Mouse (Mus musculus): ENCODE measurements around the gene Wdr75. TPM values are rescaled to one million over a fixed set of nuclear protein-coding genes. Genes with fewer than 3 reads are reported as not detected.

Gene Wdr75
- polyA plus RNA-seq, 1 experiment from 2014 or later: 75.9 TPM

GRCm38 (mm10) chr1:45860349-45860748, 65.4 kb downstream of the Wdr75 start:
- Histone ChIP-seq H3K27me3 (replicated peaks; ENCODE audit: control insufficient read depth, insufficient read depth, low read length) (no peaks in the 10 kb centered on the region), H3K9ac (ENCODE audit: low read depth, low read length) (no peak overlapping the region), H3K36me3 (ENCODE audit: control insufficient read depth, insufficient read depth, low read length) (no peaks in the 10 kb centered on the region), H3K4me2 (ENCODE audit: low read depth, low read length) (0 out of 2 replicates have a peak overlapping the region, but pooled peaks have one; percentile 2), H3K4me3 (ENCODE audit: low read depth, low read length) (no peak overlapping the region), H3K4me1 (ENCODE audit: control insufficient read depth, insufficient read depth, low read length) (peaks cover 23% of the 10 kb centered on the region), H3K9me3 (ENCODE audit: control insufficient read depth, low read length) (no peaks in the 10 kb centered on the region), H3K27ac (replicated peaks; ENCODE audit: low read depth, low read length) (peak overlapping the region; percentile 41; the same call in 1 of the 2 replicates)
- ATAC-seq (ENCODE audit: low read depth): no peak; the same call in 1 of the 2 replicates
- WGBS: 28% methylated on average over 5 of the region's 5 CpGs
- DNase-seq (ENCODE audit: low spot score): peak; percentile 59

GRCm38 (mm10) chr1:45861162-45861561, 66.2 kb downstream of the Wdr75 start:
- no peak overlapping the region for H3K9ac ChIP-seq (ENCODE audit: low read depth, low read length)
- ATAC-seq (ENCODE audit: low read depth) (no peak), DNase-seq (ENCODE audit: low spot score) (peak; percentile 15)
- H3K4me2 ChIP-seq (ENCODE audit: low read depth, low read length): no peak overlapping the region
- H3K4me3 ChIP-seq (ENCODE audit: low read depth, low read length): no peak overlapping the region
- H3K4me1 ChIP-seq (ENCODE audit: control insufficient read depth, insufficient read depth, low read length): peaks cover 30% of the 10 kb centered on the region
- H3K27me3 ChIP-seq (replicated peaks; ENCODE audit: control insufficient read depth, insufficient read depth, low read length): no peaks in the 10 kb centered on the region
- no peaks in the 10 kb centered on the region for H3K36me3 ChIP-seq (ENCODE audit: control insufficient read depth, insufficient read depth, low read length)
- no peaks in the 10 kb centered on the region for H3K9me3 ChIP-seq (ENCODE audit: control insufficient read depth, low read length)
- H3K27ac ChIP-seq (replicated peaks; ENCODE audit: low read depth, low read length): no peak overlapping the region

DNA sequence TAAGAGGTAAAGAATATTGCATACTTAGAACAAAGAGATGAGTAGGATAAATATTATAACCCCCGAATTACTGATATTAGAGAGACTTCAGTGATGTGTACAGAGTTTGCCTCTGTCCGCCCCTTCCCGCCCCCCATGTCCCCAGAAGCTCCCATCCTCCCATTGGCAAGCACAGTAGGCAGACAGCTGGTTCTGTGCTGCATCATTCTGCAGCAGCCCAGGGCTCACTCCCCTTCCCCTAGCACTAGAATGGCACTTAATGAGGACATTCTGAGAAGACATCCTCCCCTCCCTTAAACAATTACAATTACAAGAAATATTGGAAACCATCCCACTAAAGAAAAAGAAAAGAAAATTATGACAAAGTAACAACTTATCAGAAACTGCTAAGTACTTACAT, 68.7 kb downstream of the Wdr75 start:
- Histone ChIP-seq H3K27ac (replicated peaks; ENCODE audit: low read depth, low read length) (no peak overlapping the region), H3K4me2 (ENCODE audit: low read depth, low read length) (no peak overlapping the region), H3K9ac (ENCODE audit: low read depth, low read length) (no peak overlapping the region), H3K27me3 (replicated peaks; ENCODE audit: control insufficient read depth, insufficient read depth, low read length) (no peaks in the 10 kb centered on the region), H3K9me3 (ENCODE audit: control insufficient read depth, low read length) (no peaks in the 10 kb centered on the region), H3K4me3 (ENCODE audit: low read depth, low read length) (no peak overlapping the region), H3K4me1 (ENCODE audit: control insufficient read depth, insufficient read depth, low read length) (peaks cover 35% of the 10 kb centered on the region), H3K36me3 (ENCODE audit: control insufficient read depth, insufficient read depth, low read length) (no peaks in the 10 kb centered on the region)
- WGBS: 85% methylated on average over 3 of the region's 3 CpGs
- no peak for ATAC-seq (ENCODE audit: low read depth)
- no peak for DNase-seq (ENCODE audit: low spot score)

- H3K9me3 ChIP-seq (ENCODE audit: control insufficient read depth, low read length): no peaks in the 10 kb centered on the region
- no peak overlapping the region; the same call in 1 of the 2 replicates for H3K4me2 ChIP-seq (ENCODE audit: low read depth, low read length)
- peak; percentile 35; the same call in 1 of the 2 replicates for ATAC-seq (ENCODE audit: low read depth)
- no peaks in the 10 kb centered on the region for H3K36me3 ChIP-seq (ENCODE audit: control insufficient read depth, insufficient read depth, low read length)
- H3K27ac ChIP-seq (replicated peaks; ENCODE audit: low read depth, low read length): peak overlapping the region; percentile 57; the same call in 1 of the 2 replicates
- H3K27me3 ChIP-seq (replicated peaks; ENCODE audit: control insufficient read depth, insufficient read depth, low read length): no peaks in the 10 kb centered on the region
- DNase-seq (ENCODE audit: low spot score): peak; percentile 67
- no peak overlapping the region for H3K9ac ChIP-seq (ENCODE audit: low read depth, low read length)
- H3K4me3 ChIP-seq (ENCODE audit: low read depth, low read length): no peak overlapping the region
- WGBS: 15% methylated on average over 4 of the region's 4 CpGs
- H3K4me1 ChIP-seq (ENCODE audit: control insufficient read depth, insufficient read depth, low read length): peaks cover 38% of the 10 kb centered on the region
These were observed 69.6 kb downstream of the Wdr75 start for GRCm38 (mm10) chr1:45864564-45865014.

GRCm38 (mm10) chr1:45865316-45865715, 70.3 kb downstream of the Wdr75 start:
- no peak for DNase-seq (ENCODE audit: low spot score)
- Histone ChIP-seq H3K9me3 (ENCODE audit: control insufficient read depth, low read length) (no peaks in the 10 kb centered on the region), H3K4me3 (ENCODE audit: low read depth, low read length) (no peak overlapping the region), H3K27me3 (replicated peaks; ENCODE audit: control insufficient read depth, insufficient read depth, low read length) (no peaks in the 10 kb centered on the region), H3K4me2 (ENCODE audit: low read depth, low read length) (no peak overlapping the region), H3K4me1 (ENCODE audit: control insufficient read depth, insufficient read depth, low read length) (peaks cover 32% of the 10 kb centered on the region), H3K9ac (ENCODE audit: low read depth, low read length) (no peak overlapping the region), H3K36me3 (ENCODE audit: control insufficient read depth, insufficient read depth, low read length) (no peaks in the 10 kb centered on the region), H3K27ac (replicated peaks; ENCODE audit: low read depth, low read length) (no peak overlapping the region)
- 26% methylated on average over 1 of the region's 1 CpGs for WGBS
- no peak for ATAC-seq (ENCODE audit: low read depth)

DNA sequence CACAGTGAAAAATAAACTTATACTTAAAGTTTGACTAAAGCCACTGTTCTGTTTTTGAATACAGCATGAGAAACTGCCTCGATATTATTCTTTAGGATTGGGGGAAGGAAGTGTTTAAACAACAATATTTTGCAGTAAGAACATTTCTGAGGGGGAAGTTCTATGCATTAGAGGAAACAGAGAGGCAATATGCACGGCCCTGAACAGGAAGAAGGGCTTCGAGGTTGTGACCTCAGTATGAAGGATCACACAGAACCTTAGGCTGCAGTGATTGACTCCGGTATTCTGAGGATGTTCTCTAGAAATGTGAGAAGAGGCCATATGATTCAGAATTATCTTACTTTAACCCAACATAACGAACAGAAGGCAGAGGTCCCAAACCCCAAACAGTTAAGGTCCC, 70.8 kb downstream of the Wdr75 start:
- WGBS: 39% methylated on average over 5 of the region's 5 CpGs
- H3K36me3 ChIP-seq (ENCODE audit: control insufficient read depth, insufficient read depth, low read length): no peaks in the 10 kb centered on the region
- H3K27ac ChIP-seq (replicated peaks; ENCODE audit: low read depth, low read length): no peak overlapping the region
- no peak overlapping the region for H3K4me3 ChIP-seq (ENCODE audit: low read depth, low read length)
- ATAC-seq (ENCODE audit: low read depth) (no peak), DNase-seq (ENCODE audit: low spot score) (no peak)
- no peaks in the 10 kb centered on the region for H3K27me3 ChIP-seq (replicated peaks; ENCODE audit: control insufficient read depth, insufficient read depth, low read length)
- no peaks in the 10 kb centered on the region for H3K9me3 ChIP-seq (ENCODE audit: control insufficient read depth, low read length)
- no peak overlapping the region for H3K9ac ChIP-seq (ENCODE audit: low read depth, low read length)
- H3K4me2 ChIP-seq (ENCODE audit: low read depth, low read length): no peak overlapping the region
- H3K4me1 ChIP-seq (ENCODE audit: control insufficient read depth, insufficient read depth, low read length): peaks cover 32% of the 10 kb centered on the region

- 0 out of 2 replicates have a peak, but pooled peaks have one; percentile 22 for ATAC-seq (ENCODE audit: low read depth)
- Histone ChIP-seq H3K9me3 (ENCODE audit: control insufficient read depth, low read length) (no peaks in the 10 kb centered on the region), H3K9ac (ENCODE audit: low read depth, low read length) (no peak overlapping the region), H3K4me2 (ENCODE audit: low read depth, low read length) (no peak overlapping the region), H3K27ac (replicated peaks; ENCODE audit: low read depth, low read length) (no peak overlapping the region), H3K4me1 (ENCODE audit: control insufficient read depth, insufficient read depth, low read length) (peaks cover 25% of the 10 kb centered on the region), H3K27me3 (replicated peaks; ENCODE audit: control insufficient read depth, insufficient read depth, low read length) (no peaks in the 10 kb centered on the region), H3K4me3 (ENCODE audit: low read depth, low read length) (no peak overlapping the region), H3K36me3 (ENCODE audit: control insufficient read depth, insufficient read depth, low read length) (no peaks in the 10 kb centered on the region)
- peak; percentile 20 for DNase-seq (ENCODE audit: low spot score)
- WGBS: 36% methylated on average over 3 of the region's 3 CpGs
These were observed 71.5 kb downstream of the Wdr75 start for GRCm38 (mm10) chr1:45866288-45867018.

DNA sequence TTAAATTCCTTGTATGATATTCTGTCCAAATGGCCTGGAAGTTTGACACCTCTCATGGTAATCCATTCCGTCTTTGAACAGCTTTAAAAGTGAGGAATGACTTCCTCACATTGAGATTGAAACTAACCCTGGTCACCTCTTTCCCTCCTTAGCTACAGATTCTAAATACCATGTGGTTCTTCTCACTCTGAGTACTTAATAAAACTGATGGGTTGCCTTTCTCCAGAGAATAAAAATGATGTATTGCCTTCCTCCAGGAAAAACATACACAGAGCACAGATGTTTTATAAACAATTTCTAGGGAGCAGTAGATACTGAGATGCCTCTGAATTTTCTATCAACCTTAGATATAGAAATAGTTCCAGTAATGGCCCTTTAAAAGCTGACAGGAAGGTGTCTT, 73.1 kb downstream of the Wdr75 start:
- Histone ChIP-seq H3K9me3 (ENCODE audit: control insufficient read depth, low read length) (no peaks in the 10 kb centered on the region), H3K27me3 (replicated peaks; ENCODE audit: control insufficient read depth, insufficient read depth, low read length) (no peaks in the 10 kb centered on the region), H3K27ac (replicated peaks; ENCODE audit: low read depth, low read length) (no peak overlapping the region), H3K4me2 (ENCODE audit: low read depth, low read length) (no peak overlapping the region), H3K9ac (ENCODE audit: low read depth, low read length) (no peak overlapping the region), H3K36me3 (ENCODE audit: control insufficient read depth, insufficient read depth, low read length) (no peaks in the 10 kb centered on the region), H3K4me1 (ENCODE audit: control insufficient read depth, insufficient read depth, low read length) (peaks cover 25% of the 10 kb centered on the region), H3K4me3 (ENCODE audit: low read depth, low read length) (no peak overlapping the region)
- 67% methylated on average over 1 of the region's 1 CpGs for WGBS
- DNase-seq (ENCODE audit: low spot score) (no peak), ATAC-seq (ENCODE audit: low read depth) (no peak)
